Mouse (Mus musculus) embryonic facial prominence, embryonic 11.5 days (tissue): ENCODE data around the gene Etl4. TPM values are rescaled to one million over a fixed set of nuclear protein-coding genes. Genes with fewer than 3 reads are reported as not detected.

Experiments
- ATAC-seq: fragments of 200-750 bp; cut with Nextera tagmentation; replicated peaks from 2 replicates; pipeline ENCODE4 v1.8.0; 2017; ENCODE audit warnings: low read depth; ENCODE audit not compliant: insufficient number of reproducible peaks, low FRiP score, low TSS enrichment
- DNase-seq: peaks from one replicate; pipeline ENCODE4 v3.0.0-alpha.2; 2015; ENCODE audit warnings: low spot score
- H3K27ac ChIP-seq: fragments of 300-500 bp; sonication (generic); replicated peaks from 2 replicates; pipeline ENCODE4 v1.5.1; 2014; ENCODE audit warnings: mild to moderate bottlenecking, low read depth, low read length, control low read depth
- H3K27me3 ChIP-seq: fragments of 300-500 bp; sonication (generic); 2 replicates; pipeline ENCODE4 v1.6.1; 2014; ENCODE audit warnings: mild to moderate bottlenecking, low read length, moderate library complexity, mixed read lengths; ENCODE audit not compliant: control insufficient read depth, insufficient read depth
- H3K36me3 ChIP-seq: fragments of 300-500 bp; sonication (generic); replicated peaks from 2 replicates; pipeline ENCODE4 v1.6.1; 2014; ENCODE audit warnings: low read depth, mild to moderate bottlenecking, low read length, moderate library complexity, mixed read lengths; ENCODE audit not compliant: control insufficient read depth, insufficient read depth
- H3K4me1 ChIP-seq: fragments of 300-500 bp; sonication (generic); 2 replicates; pipeline ENCODE4 v1.6.1; 2014; ENCODE audit warnings: low read length, mixed read lengths; ENCODE audit not compliant: control insufficient read depth, insufficient read depth
- H3K4me2 ChIP-seq: fragments of 300-500 bp; sonication (generic); 2 replicates; pipeline ENCODE4 v1.6.1; 2014; ENCODE audit warnings: low read depth, mild to moderate bottlenecking, control low read depth, low read length, moderate library complexity
- H3K4me3 ChIP-seq: fragments of 300-500 bp; sonication (generic); 2 replicates; pipeline ENCODE4 v1.5.1; 2014; ENCODE audit warnings: low read depth, low read length, control low read depth
- H3K9ac ChIP-seq: fragments of 300-500 bp; sonication (generic); replicated peaks from 2 replicates; pipeline ENCODE4 v1.6.1; 2014; ENCODE audit warnings: mild to moderate bottlenecking, control low read depth, low read length
- H3K9me3 ChIP-seq: fragments of 300-500 bp; sonication (generic); replicated peaks from 2 replicates; pipeline ENCODE4 v1.6.1; 2016; ENCODE audit warnings: mild to moderate bottlenecking, low read length, inconsistent platforms, mixed read lengths; ENCODE audit not compliant: control insufficient read depth
- WGBS: fragments of 180-500 bp; shearing (Covaris S2); extraction: QIAGEN DNeasy Blood & Tissue Kit; methylation state at CpG from one replicate; pipeline ENCODE4 v1.1.7; 2014; 5-methylcytosine and 5-hydroxymethylcytosine counted together
- polyA plus RNA-seq: library from polyadenylated mRNA; unstranded; fragments of >200 nt; fragmentation: Nextera tagmentation; extraction: Ambion mirVana; gene quantifications from 2 replicates; pipeline ENCODE4 v1.2.1, GENCODE M21; 2014

Etl4 gene
- polyA plus RNA-seq, 1 experiment from 2014 or later, result 23.5 TPM

- Histone ChIP-seq H3K27me3 (no peaks in the 10 kb centered on the region), H3K9ac (no peak overlapping the region), H3K4me1 (no peaks in the 10 kb centered on the region), H3K27ac (no peak overlapping the region), H3K4me2 (no peak overlapping the region), H3K9me3 (no peaks in the 10 kb centered on the region), H3K4me3 (no peak overlapping the region), H3K36me3 (no peaks in the 10 kb centered on the region)
- 73% methylated on average over 2 of the region's 2 CpGs for WGBS
- ATAC-seq (no peak), DNase-seq (no peak)
Observed at GRCm38 (mm10) chr2:20284425-20284824, 374.8 kb downstream of the Etl4 start.

- no peak overlapping the region for H3K27ac ChIP-seq
Observed at GRCm38 (mm10) chr2:20290982-20291740, 381.6 kb downstream of the Etl4 start.

GRCm38 (mm10) chr2:20291741-20292110 lies 382.1 kb downstream of the Etl4 start:
- DNase-seq (no peak), ATAC-seq (no peak)
- Histone ChIP-seq H3K27me3 (no peaks in the 10 kb centered on the region), H3K9me3 (no peaks in the 10 kb centered on the region), H3K27ac (no peak overlapping the region), H3K36me3 (no peaks in the 10 kb centered on the region), H3K9ac (no peak overlapping the region), H3K4me1 (no peaks in the 10 kb centered on the region), H3K4me3 (no peak overlapping the region), H3K4me2 (no peak overlapping the region)
- 38% methylated on average over 2 of the region's 2 CpGs for whole genome bisulfite sequencing

More at GRCm38 (mm10) chr2:20290982-20291740, 381.6 kb downstream of the Etl4 start:
- Histone ChIP-seq H3K4me1 (no peaks in the 10 kb centered on the region), H3K9me3 (no peaks in the 10 kb centered on the region), H3K9ac (no peak overlapping the region), H3K27me3 (no peaks in the 10 kb centered on the region), H3K4me3 (no peak overlapping the region), H3K36me3 (no peaks in the 10 kb centered on the region), H3K4me2 (no peak overlapping the region)
- ATAC-seq, result no peak
- WGBS, result 35% methylated on average over 4 of the region's 4 CpGs
- DNase-seq, result no peak

- Histone ChIP-seq H3K27ac (no peak overlapping the region), H3K27me3 (no peaks in the 10 kb centered on the region), H3K9me3 (no peaks in the 10 kb centered on the region), H3K9ac (no peak overlapping the region), H3K4me3 (no peak overlapping the region), H3K4me1 (no peaks in the 10 kb centered on the region), H3K4me2 (no peak overlapping the region), H3K36me3 (no peaks in the 10 kb centered on the region)
- ATAC-seq (no peak; the same call in 1 of the 2 replicates), DNase-seq (no peak)
- WGBS, result 60% methylated on average over 8 of the region's 8 CpGs
Observed at GRCm38 (mm10) chr2:20293336-20293735, 383.8 kb downstream of the Etl4 start.

GRCm38 (mm10) chr2:20294596-20294995 lies 385.0 kb downstream of the Etl4 start:
- Histone ChIP-seq H3K4me3 (no peak overlapping the region), H3K27me3 (no peaks in the 10 kb centered on the region), H3K4me1 (no peaks in the 10 kb centered on the region), H3K27ac (no peak overlapping the region), H3K9ac (no peak overlapping the region), H3K4me2 (no peak overlapping the region), H3K9me3 (no peaks in the 10 kb centered on the region), H3K36me3 (no peaks in the 10 kb centered on the region)
- WGBS, result 20% methylated on average over 4 of the region's 4 CpGs
- ATAC-seq (no peak), DNase-seq (no peak)

GRCm38 (mm10) chr2:20302517-20302916 lies 392.9 kb downstream of the Etl4 start:
- no peaks in the 10 kb centered on the region for H3K36me3 ChIP-seq
- no peaks in the 10 kb centered on the region for H3K27me3 ChIP-seq
- no peak overlapping the region for H3K9ac ChIP-seq
- WGBS, result 96% methylated on average over 3 of the region's 3 CpGs
- no peaks in the 10 kb centered on the region for H3K9me3 ChIP-seq
- no peak overlapping the region for H3K27ac ChIP-seq
- ATAC-seq (no peak), DNase-seq (no peak)
- H3K4me3 ChIP-seq, result no peak overlapping the region
- no peaks in the 10 kb centered on the region for H3K4me1 ChIP-seq
- no peak overlapping the region for H3K4me2 ChIP-seq

- ATAC-seq, result no peak
- 71% methylated on average over 1 of the region's 1 CpGs for WGBS
Observed at GRCm38 (mm10) chr2:20324954-20325353, 415.4 kb downstream of the Etl4 start.

GRCm38 (mm10) chr2:20336176-20336575 lies 426.6 kb downstream of the Etl4 start:
- H3K9ac ChIP-seq, result no peak overlapping the region
- no peak overlapping the region for H3K4me3 ChIP-seq
- H3K27me3 ChIP-seq, result no peaks in the 10 kb centered on the region
- H3K36me3 ChIP-seq, result no peaks in the 10 kb centered on the region
- no peaks in the 10 kb centered on the region for H3K4me1 ChIP-seq
- WGBS, result 76% methylated on average over 6 of the region's 6 CpGs
- no peak overlapping the region for H3K4me2 ChIP-seq
- no peaks in the 10 kb centered on the region for H3K9me3 ChIP-seq
- no peak for DNase-seq
- ATAC-seq, result no peak
- H3K27ac ChIP-seq, result no peak overlapping the region

More at GRCm38 (mm10) chr2:20324954-20325353, 415.4 kb downstream of the Etl4 start:
- Histone ChIP-seq H3K9me3 (no peaks in the 10 kb centered on the region), H3K4me1 (no peaks in the 10 kb centered on the region), H3K27ac (no peak overlapping the region), H3K4me3 (no peak overlapping the region), H3K36me3 (no peaks in the 10 kb centered on the region), H3K9ac (no peak overlapping the region), H3K4me2 (no peak overlapping the region), H3K27me3 (no peaks in the 10 kb centered on the region)
- no peak for DNase-seq
